Mouse (Mus musculus) c-Kit-positive CD71-positive TER-119-positive erythroid progenitor cells, embryonic 14.5 days (primary cell): ENCODE measurements at regions not wholly inside any gene's neighbourhood (a gene's known extent, or its start where the extent isn't known, plus 50 kb on each side); places are given as distances from the start of the nearest gene placed in this dataset.

Experiments
- DNase-seq: peaks from one replicate; pipeline ENCODE4 v3.0.0-alpha.2; 2013; ENCODE audit warnings: low spot score

DNA sequence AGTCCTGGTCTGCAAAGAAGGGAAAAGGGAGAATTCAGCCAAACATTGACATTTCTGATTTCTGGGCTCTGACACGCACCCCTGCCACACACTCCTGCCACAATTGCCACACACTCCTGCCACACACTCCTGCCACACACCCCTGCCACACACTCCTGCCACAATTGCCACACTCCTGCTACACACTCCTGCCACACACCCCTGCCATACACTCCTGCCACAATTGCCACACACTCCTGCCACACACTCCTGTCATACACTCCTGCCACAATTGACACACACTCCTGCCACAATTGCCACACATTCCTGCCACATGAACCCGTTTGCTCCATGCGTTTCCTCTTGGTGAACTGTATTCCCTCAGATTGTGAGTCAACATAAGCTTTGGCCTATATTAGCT is 130.0 kb upstream of the Gm9833 start:
- DNase-seq = no peak

DNA sequence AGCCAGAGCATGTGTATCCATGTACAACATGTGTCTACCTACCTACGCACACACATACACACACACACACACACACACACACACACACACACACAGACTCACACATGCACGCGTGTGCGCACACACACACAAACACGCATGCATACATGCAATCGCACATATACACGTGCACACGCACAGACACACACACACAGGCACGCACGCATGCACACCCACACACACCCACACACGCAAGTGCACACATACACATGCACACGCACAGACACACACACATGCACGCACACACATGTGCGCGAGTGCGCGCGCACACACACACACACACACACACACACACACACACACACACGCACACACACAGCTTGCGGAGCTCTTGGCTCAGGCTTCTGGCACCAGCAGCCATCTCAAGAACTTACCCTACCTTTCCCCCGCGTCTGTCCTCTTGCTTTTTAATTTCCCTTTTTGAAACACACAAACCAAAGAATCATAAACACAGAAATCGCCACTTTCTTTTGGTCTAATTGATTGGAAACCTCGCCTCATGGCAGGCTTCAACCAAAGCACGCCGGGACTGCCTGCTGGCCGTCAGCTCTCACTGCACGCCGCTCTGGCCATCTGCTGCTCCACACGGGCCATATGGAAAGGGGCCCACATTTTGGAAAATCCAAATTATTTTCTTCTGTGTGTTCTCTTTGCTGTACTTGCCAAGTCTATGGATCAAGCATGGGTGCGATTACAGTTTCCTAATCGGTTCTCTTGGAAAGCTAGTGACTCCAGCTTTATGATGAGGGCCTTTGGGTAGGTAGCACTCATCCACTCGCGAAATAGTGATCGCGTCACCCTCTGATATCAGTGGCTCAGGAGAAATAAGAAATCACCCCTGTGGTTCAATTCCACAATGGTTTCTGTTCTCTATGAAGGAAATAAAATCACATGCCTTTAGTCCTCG is 127.9 kb upstream of the Gm9833 start:
- no peak for DNase-seq

GRCm38 (mm10) chr3:9960696-9961095 is 127.2 kb upstream of the Gm9833 start:
- DNase-seq = no peak
